ENCODE assay signal across 8 mouse cellular contexts in genomic region chr4:137968203-137968602, GRCm38 (mm10). TPM values are rescaled to one million over a fixed set of nuclear protein-coding genes. Genes with fewer than 3 reads are reported as not detected.
DNase-seq lines count a peak whose midpoint lies in the region; ATAC-seq and TF ChIP-seq lines count a peak whose summit lies in the region.

No protein-coding gene starts in this region.

- no peak overlapping the region for H3K4me2 ChIP-seq in neural tube, embryonic 15.5 days
- no peak overlapping the region for H3K4me2 ChIP-seq in hindbrain, postnatal 0 days (ENCODE audit: low read depth, low read length)

- TF ChIP-seq CTCF in hindbrain, postnatal 0 days (IDR thresholded peaks at IDR 0.05; ENCODE audit: low read depth), result peak; percentile 99

- H3K4me3 ChIP-seq in neural tube, embryonic 15.5 days (replicated peaks), result no peak overlapping the region
- H3K4me3 ChIP-seq in hindbrain, postnatal 0 days (ENCODE audit: low read length), result no peak overlapping the region

- no peaks in the 10 kb centered on the region for H3K27me3 ChIP-seq in neural tube, embryonic 15.5 days (replicated peaks)
- no peaks in the 10 kb centered on the region for H3K27me3 ChIP-seq in hindbrain, postnatal 0 days (ENCODE audit: insufficient read depth, low read length)

- peaks cover 7% of the 10 kb centered on the region; the same call in 1 of the 2 replicates for H3K36me3 ChIP-seq in neural tube, embryonic 15.5 days
- no peaks in the 10 kb centered on the region for H3K36me3 ChIP-seq in hindbrain, postnatal 0 days (ENCODE audit: insufficient read depth, low read length)

- H3K4me1 ChIP-seq in neural tube, embryonic 15.5 days, result 0 out of 2 replicates have a peak, but pooled peaks cover 4% of the 10 kb centered on the region
- no peaks in the 10 kb centered on the region for H3K4me1 ChIP-seq in hindbrain, postnatal 0 days (ENCODE audit: insufficient read depth, low read length)

- 8% methylated on average over 9 of the region's 9 CpGs for WGBS in neural tube, embryonic 15.5 days
- 14% methylated on average over 9 of the region's 9 CpGs for WGBS in hindbrain, postnatal 0 days

- H3K9me3 ChIP-seq in neural tube, embryonic 15.5 days (replicated peaks), result no peaks in the 10 kb centered on the region
- H3K9me3 ChIP-seq in hindbrain, postnatal 0 days (ENCODE audit: low read length), result no peaks in the 10 kb centered on the region

- H3K9ac ChIP-seq in neural tube, embryonic 15.5 days (replicated peaks), result no peak overlapping the region
- H3K9ac ChIP-seq in hindbrain, postnatal 0 days (replicated peaks; ENCODE audit: low read length), result no peak overlapping the region

- ATAC-seq in neural tube, embryonic 15.5 days (ENCODE audit: low FRiP score), result no peak
- peak; percentile 37 for ATAC-seq in hindbrain, postnatal 0 days

- peak; percentile 78 for DNase-seq in neural tube, embryonic 10.5 days (ENCODE audit: extremely low spot score, low spot score)
- peak; percentile 84 to 87 for DNase-seq in cerebellum, postnatal 10 days
- DNase-seq in frontal cortex, postnatal 25 days (ENCODE audit: low spot score in 2 of 2), result peak; percentile 60
- DNase-seq in hindbrain, postnatal 0 days (ENCODE audit: low spot score), result peak; percentile 92
- DNase-seq in left cerebral cortex, adult 8-10 months (ENCODE audit: low spot score in 2 of 2), result peak; percentile 50 to 68
- DNase-seq in mesoderm, embryonic 11.5 days (ENCODE audit: low read depth, low spot score), result peak; percentile 90
- peak; percentile 40 to 58 for DNase-seq in spleen, adult 18-20 months

- H3K27ac ChIP-seq in neural tube, embryonic 15.5 days (replicated peaks), result no peak overlapping the region
- H3K27ac ChIP-seq in hindbrain, postnatal 0 days, result no peak overlapping the region

RNA-seq across cellular contexts. Expression of gene Eif4g3, which starts 24.6 kb away (rescaled TPM):
- polyA plus RNA-seq in neural tube, embryonic 15.5 days (2015; fragmentation: Nextera tagmentation; extraction: Ambion mirVana), result 45.7 and 49.5 TPM in 2 replicates
- total RNA-seq in hindbrain, postnatal 0 days (2014; rRNA removed), result 51.1 and 55.9 TPM in 2 replicates
- 32.3 and 36.5 TPM in 2 replicates for polyA plus RNA-seq in hindbrain, postnatal 0 days (2015; fragmentation: Nextera tagmentation; extraction: Ambion mirVana)
- total RNA-seq in left cerebral cortex, adult 8-10 months (2022), result 100 to 1,000 TPM; 147 to 156 (median 154) TPM
